Mouse (Mus musculus) frontal cortex, adult (tissue): ENCODE measurements at regions not wholly inside any gene's neighbourhood (a gene's known extent, or its start where the extent isn't known, plus 50 kb on each side); places are given as distances from the start of the nearest gene placed in this dataset.

Experiments used
- ATAC-seq: cut with Nextera tagmentation; 2 replicates; pipeline ENCODE4 v1.9.2; 2017; ENCODE audit warnings: mild to moderate bottlenecking, moderate library complexity, mixed read lengths; ENCODE audit not compliant: low TSS enrichment

- ATAC-seq, result no peak
These were observed 72.4 kb upstream of the Zc3h12c start for GRCm38 (mm10) chr9:52240585-52241320.

GRCm38 (mm10) chr9:52234775-52235174, 66.4 kb upstream of the Zc3h12c start:
- ATAC-seq, result no peak

- ATAC-seq, result no peak
These were observed 61.2 kb upstream of the Zc3h12c start for GRCm38 (mm10) chr9:52229589-52229988.

GRCm38 (mm10) chr9:52225646-52226045, 57.3 kb upstream of the Zc3h12c start:
- no peak for ATAC-seq

- no peak for ATAC-seq
These were observed 55.2 kb upstream of the Zc3h12c start for GRCm38 (mm10) chr9:52223509-52224113.
